Mouse (Mus musculus): Measurements from ENCODE around the gene Rap1gds1.

Gene Rap1gds1

GRCm38 (mm10) chr3:138889214-138889613 is 185.8 kb downstream of the Rap1gds1 start:
- 0 out of 2 replicates have a peak, but pooled peaks have one; percentile 50 for ATAC-seq (ENCODE audit: insufficient number of reproducible peaks, low FRiP score, low TSS enrichment)

GRCm38 (mm10) chr3:138886121-138886520 is 188.9 kb downstream of the Rap1gds1 start:
- no peak for ATAC-seq (ENCODE audit: insufficient number of reproducible peaks, low FRiP score, low TSS enrichment)

GRCm38 (mm10) chr3:138881725-138882347 is 193.2 kb downstream of the Rap1gds1 start:
- no peak for ATAC-seq (ENCODE audit: insufficient number of reproducible peaks, low FRiP score, low TSS enrichment)

GRCm38 (mm10) chr3:138880999-138881724 is 193.8 kb downstream of the Rap1gds1 start:
- ATAC-seq (ENCODE audit: insufficient number of reproducible peaks, low FRiP score, low TSS enrichment) = no peak

- ATAC-seq (ENCODE audit: insufficient number of reproducible peaks, low FRiP score, low TSS enrichment) = no peak
These were observed 197.3 kb downstream of the Rap1gds1 start for GRCm38 (mm10) chr3:138877741-138878140.

GRCm38 (mm10) chr3:138876931-138877361 is 198.1 kb downstream of the Rap1gds1 start:
- no peak for ATAC-seq (ENCODE audit: insufficient number of reproducible peaks, low FRiP score, low TSS enrichment)

- ATAC-seq (ENCODE audit: insufficient number of reproducible peaks, low FRiP score, low TSS enrichment) = no peak
These were observed 198.6 kb downstream of the Rap1gds1 start for GRCm38 (mm10) chr3:138876418-138876817.

GRCm38 (mm10) chr3:138875936-138876335 is 199.1 kb downstream of the Rap1gds1 start:
- no peak for ATAC-seq (ENCODE audit: insufficient number of reproducible peaks, low FRiP score, low TSS enrichment)
